Mouse (Mus musculus) kidney, adult 8-10 months (tissue): ENCODE results near the gene Acp7.

Experiments used
- DNase-seq, 2 experiments: peaks; one replicate each; pipeline ENCODE4 v3.0.0; 2022

Gene Acp7

DNA sequence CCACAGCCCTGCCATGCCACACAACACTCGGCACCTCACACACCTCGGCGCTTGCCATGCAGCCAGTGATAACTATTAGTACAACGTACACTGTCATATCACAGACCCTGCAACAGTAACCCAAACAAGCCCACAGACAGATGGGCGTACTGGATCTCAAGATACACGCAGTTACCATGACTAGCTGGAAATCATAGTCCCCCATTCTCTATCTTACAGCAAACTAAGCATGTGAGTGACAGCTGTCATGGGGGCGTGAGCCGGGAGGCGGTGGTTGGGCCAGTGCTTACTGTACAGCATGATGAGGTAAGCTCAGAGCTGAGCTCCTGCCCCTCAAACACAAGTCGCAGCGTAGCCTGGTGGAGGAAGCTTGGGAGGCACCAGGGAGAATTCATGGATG lies 55.5 kb downstream of the Acp7 start:
- DNase-seq = no peak

DNA sequence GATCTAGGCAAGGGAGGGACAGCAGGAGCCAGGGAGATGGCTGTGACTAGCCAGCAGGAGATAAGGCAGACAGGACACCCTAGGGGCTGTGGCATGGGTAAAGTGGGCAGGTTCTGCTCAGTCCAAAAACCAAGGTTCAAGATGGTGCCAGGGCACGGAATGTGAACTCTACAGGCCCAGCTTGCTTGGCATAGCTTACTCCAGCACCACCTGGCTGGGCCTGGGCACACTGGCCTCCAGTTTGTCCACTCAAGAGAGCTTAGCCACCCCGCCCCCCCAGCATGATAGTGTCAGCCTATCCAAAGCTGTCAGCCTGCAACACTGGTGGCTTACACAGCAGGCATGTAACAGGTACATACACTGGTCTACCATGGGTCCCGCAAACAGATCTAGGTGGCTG lies 57.9 kb downstream of the Acp7 start:
- DNase-seq = no peak

- peak; percentile 63 to 73 for DNase-seq
These were observed 58.4 kb downstream of the Acp7 start for GRCm38 (mm10) chr7:28572689-28573088.

GRCm38 (mm10) chr7:28570982-28571682 lies 60.0 kb downstream of the Acp7 start:
- peak in 1 of 2 experiments; percentile 48 for DNase-seq

DNA sequence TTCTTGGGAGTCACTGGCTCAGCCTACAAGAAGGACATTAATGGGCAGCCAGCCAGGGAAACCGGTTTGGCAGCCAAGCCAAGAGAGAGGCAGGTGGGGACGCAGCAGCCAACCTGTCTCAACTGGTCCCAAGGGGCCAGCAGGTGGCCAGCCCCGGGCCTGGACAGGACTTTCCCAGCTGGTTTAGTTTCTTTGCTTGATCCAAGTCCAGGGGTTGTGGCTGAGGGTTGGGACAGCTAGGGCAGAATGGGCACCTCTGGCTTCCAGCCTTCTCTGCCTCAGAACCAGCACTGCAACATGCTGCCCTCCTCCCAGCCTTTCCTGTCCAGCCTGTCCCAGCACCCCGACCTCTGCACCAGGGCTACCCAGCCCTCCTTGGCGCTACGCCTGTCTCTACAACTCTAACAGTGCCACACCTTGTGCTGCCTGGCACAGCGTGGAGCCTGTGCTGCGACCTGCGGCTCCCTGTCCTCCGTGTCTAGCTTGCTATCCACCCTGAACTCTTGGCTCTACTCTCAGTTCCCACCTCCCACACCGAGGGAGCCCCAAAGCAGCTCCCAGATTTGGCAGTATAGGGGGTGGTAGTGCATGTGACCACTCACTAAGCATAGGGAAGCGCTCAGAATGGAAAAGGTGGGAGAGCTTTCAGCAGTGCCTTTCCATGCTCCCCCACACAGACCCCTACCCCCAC lies 60.7 kb downstream of the Acp7 start:
- peak; percentile 95 to 97 for DNase-seq

DNA sequence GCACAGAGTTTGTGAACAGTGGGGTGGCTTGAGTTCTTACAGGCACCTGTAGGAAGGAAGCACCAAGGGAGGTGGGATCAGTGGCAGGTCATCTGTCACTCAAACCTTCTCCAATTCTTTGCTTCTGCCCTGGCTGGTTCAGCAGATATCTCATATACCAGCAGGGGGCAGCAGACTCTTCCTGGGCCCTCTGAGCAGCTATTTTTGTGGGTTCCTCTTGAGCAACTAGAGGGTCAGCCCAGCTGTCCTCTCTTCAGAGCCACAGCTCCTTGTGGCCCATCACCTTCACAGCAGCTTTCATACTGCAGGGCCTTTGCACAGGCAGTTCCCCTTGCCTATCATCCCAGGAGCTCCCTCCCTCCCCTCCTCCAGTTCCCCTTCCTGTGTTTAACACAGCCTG lies 62.9 kb downstream of the Acp7 start:
- DNase-seq = peak in 1 of 2 experiments; percentile 72

- no peak for DNase-seq
These were observed 63.6 kb downstream of the Acp7 start for GRCm38 (mm10) chr7:28567539-28567938.

GRCm38 (mm10) chr7:28565407-28565806 lies 65.7 kb downstream of the Acp7 start:
- no peak for DNase-seq

DNA sequence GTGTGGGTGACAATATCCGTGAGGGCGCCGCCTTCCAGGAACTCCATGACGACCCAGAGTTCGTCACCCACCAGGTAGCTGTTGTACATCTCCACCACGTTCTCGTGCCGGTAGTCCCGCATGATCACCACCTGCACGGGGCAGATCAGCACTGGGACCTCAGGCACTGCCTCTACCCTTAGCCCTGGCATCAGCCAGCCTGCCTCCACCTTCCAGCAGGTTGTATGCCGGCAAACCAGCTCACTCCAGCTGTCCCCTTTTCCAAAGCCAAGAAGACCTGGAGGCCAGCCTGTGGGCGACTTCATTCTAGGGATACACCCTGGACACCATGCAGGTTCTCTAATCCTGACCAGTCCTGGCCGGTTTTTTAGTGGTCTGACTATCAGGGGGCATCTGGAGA lies 68.2 kb downstream of the Acp7 start:
- DNase-seq = no peak

DNA sequence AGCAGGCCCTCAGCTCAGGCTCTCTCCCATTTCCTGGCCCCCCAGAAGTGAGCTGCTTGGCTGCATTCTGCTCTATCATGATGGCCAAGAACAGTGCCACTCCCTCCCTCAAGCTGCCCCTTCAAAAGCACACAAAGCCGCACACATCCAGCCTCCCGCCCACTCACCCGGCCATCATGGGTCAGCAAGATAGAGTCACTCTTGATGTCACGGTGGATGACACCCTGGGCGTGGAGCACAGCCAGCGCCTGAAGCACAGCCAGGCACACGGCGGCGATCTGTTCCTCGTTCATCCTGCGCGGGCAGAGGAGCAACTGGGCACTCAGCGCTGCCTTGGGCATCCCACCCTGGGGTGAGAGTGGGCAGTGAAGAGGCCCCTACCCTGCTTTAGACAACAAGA lies 68.8 kb downstream of the Acp7 start:
- no peak for DNase-seq

DNA sequence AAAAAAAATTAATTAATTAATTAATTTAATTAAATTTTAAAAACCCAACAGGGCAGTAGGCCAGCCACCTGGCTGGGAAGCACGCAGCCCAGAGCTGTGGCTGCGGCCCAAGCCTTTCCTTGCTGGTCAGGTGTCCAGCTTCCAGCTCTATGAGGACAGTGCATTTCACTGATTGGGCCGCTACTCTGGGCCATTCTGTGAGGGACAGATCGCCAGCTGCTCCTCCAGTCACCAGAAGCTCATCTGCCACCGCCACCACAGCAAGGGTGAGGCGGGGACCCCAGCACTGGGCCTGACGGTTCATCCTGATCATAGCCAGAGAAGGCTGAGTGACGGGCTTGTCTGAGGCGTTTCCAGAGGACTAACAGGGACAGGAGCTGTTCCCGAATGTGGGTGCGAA lies 69.2 kb downstream of the Acp7 start:
- DNase-seq = no peak

DNA sequence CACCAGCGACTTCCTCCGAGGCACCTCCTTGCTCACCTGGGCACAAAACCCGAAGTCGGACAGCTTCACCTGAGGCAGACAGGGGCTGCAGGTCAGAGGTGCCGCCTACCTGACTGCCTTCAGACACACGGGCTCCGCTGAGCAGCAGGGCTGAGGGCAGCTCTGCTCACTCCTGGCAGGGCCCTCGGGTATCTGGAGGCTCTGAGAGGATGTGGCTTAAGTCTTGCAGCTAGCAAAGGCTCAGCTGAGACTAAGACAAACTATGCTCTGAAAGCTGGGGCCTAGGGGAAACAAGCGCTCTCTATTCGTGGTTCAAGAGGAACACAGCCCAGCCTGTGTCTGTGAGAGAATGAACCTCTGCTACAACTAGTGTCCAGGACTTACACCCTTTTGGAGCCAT lies 70.3 kb downstream of the Acp7 start:
- no peak for DNase-seq

- DNase-seq = peak; percentile 78 to 80
These were observed 72.6 kb downstream of the Acp7 start for GRCm38 (mm10) chr7:28558486-28558885.

- DNase-seq = no peak
These were observed 73.4 kb downstream of the Acp7 start for GRCm38 (mm10) chr7:28557708-28558107.
